Mouse (Mus musculus) cortical plate, adult 2 months (tissue): ENCODE measurements around the gene F13b.

Source experiments
- CTCF ChIP-seq: fragments of 200-500 bp; IDR thresholded peaks from 2 replicates; pipeline ENCODE4 v1.5.1; 2011; ENCODE audit warnings: mild to moderate bottlenecking, control low read depth, low read length; ENCODE audit not compliant: insufficient read depth; ENCODE audit errors: extremely low read depth
- POLR2A ChIP-seq: fragments of 200-500 bp; IDR thresholded peaks from 2 replicates; pipeline ENCODE4 v1.6.1; 2011; ENCODE audit warnings: mild to moderate bottlenecking, low read length, control low read depth; ENCODE audit not compliant: insufficient read depth; ENCODE audit errors: extremely low read depth

DNA sequence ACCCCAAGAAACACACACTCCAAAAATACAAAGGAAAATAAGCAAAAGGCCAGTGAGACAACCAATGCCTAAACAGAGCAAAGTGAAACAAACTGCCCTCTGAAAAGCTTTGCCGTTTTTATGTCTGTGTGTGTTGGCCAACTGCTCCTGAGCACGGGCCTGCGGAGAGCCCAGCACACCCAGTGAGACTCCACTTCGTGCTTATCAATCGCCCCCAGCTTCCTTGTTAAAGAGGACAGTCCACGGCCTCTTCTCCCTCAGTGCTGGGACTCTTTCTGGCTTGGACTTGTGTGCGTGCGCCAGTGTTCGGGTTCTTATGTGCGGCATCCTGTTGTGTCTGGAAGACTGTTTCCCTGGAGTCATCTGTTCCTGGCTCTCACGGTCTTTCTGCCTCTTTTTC, 35.6 kb upstream of the F13b start:
- TF ChIP-seq CTCF (no peak), POLR2A (no peak)
